Mouse (Mus musculus): ENCODE results near the gene Pglyrp2. TPM values are rescaled to one million over a fixed set of nuclear protein-coding genes. Genes with fewer than 3 reads are reported as not detected.

The Pglyrp2 gene
- polyA plus RNA-seq (2017; shearing (Covaris generic)), result 100 to 1,000 TPM in 1 of 2 experiments, 10 to 100 TPM in 1; 74.2 to 123 TPM

DNA sequence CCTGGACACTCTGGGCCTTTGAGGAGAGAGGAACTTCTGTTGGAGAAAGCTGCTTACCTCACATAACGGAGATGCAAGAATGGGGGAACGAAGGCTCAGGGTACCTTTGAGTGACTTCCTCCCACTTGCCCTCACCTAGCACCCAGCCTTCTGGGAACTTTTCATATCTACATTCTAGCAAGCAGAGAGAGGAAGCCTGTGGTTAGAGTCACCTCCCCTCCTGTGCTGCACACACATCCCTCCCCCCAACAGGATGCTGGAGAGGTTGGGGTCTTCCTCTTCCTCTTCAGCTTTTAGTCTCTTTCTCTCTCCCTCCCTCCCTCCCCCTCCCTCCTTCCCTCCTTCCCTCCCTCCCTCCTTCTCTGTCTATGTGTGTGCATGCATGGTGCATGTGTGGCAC, at the start of gene Pglyrp2:
Pglyrp2 (minus strand) TSS at position 134 of the 400 bp plus-strand sequence.

DNA sequence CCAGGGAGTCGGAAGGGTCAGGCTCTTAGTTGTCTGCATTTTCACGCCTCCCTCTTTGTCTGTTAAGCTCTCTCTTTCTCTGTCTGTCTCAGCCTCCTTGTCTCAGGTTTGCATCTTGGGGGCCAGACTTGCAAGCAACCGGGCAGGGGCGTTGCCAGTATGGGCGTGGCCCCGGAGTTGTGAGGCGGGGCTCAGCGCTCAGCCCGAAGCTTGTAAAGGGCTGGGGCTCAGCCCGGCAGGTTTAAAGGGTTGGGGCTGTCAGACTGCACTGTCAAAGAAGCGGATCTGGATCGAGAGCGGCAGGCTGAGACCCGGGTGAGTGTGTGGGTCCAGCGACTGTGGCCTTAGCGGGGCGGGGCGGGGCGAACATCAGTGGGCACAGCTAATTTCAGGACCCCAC, 28.5 kb upstream of the Pglyrp2 start, which contains the start of gene Cyp4f39:
Cyp4f39 (plus strand) TSS at position 242 of the 400 bp plus-strand sequence.

DNA sequence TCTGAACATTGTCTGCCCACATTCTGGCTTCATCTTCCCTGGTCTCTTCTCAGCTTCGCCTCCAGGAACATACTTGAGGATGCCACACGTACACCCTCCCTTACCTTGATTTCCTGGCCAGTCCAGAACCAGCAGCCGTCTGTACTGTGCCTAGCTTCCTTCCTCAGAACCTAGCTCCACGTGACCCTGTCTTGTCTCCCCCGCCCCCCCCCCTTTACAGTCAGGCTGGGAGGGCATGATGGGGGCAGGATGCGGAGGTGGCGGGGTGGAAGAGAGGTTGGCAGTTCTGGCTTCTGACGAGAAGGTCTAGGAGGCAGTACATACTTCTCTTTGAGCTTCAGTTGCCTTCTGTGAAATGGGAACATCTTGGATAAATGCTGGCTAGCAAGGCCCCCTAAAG, 20.6 kb downstream of the Pglyrp2 start, which contains the start of gene Rasal3:
Rasal3 (minus strand) TSS at position 167 of the 400 bp plus-strand sequence.

DNA sequence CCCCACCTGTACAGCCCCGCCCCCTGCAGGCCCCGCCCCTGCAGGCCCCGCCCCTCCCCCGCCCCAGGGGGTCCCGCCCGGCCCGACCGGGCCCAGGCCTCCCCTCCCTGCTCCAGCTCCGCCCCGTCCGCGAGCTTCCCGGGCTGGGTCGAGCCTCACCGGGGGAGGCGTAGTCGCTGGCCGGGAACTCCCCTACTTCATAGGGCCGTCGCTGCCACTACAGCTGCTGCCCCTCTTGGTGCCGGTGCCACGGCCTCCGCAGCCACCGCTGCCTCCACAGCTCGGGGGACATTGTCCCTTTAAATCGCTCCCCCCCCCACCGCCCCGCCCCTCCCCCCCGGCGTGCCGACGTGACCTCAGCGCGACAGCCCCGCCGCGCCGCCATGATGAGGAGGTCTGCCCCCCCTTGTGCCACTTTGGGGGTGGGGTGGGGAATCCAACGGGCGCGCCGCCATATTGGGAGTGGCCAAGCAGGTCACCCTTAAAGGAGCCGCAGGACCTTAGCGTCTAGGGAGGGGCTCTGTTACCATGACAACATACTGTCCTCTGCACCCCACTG, 34.8 kb downstream of the Pglyrp2 start, which contains the start of gene Wiz:
Wiz (minus strand) TSS at position 339 of the 559 bp plus-strand sequence.

Other genes starting within 250 kb of the Pglyrp2 start
- gene Ephx3, start 234.6 kb downstream of the Pglyrp2 start, polyA plus RNA-seq (2017; shearing (Covaris generic)), result under 1 TPM in 1 of 2 experiments, not detected in 1; 0.37 TPM
- 100 to 1,000 TPM; 177 to 198 TPM for gene Brd4, start 139.4 kb downstream of the Pglyrp2 start, polyA plus RNA-seq (2017; shearing (Covaris generic))
- gene Akap8, start 102.9 kb downstream of the Pglyrp2 start, polyA plus RNA-seq (2017; shearing (Covaris generic)), result 100 to 1,000 TPM; 150 to 177 TPM
- gene Akap8l, start 73.6 kb downstream of the Pglyrp2 start, polyA plus RNA-seq (2017; shearing (Covaris generic)), result 100 to 1,000 TPM; 138 to 165 TPM
- 10 to 100 TPM; 33.0 to 38.3 TPM for gene Wiz, start 34.7 kb downstream of the Pglyrp2 start, polyA plus RNA-seq (2017; shearing (Covaris generic))
- 100 to 1,000 TPM; 517 to 591 TPM for gene Rasal3, start 20.6 kb downstream of the Pglyrp2 start, polyA plus RNA-seq (2017; shearing (Covaris generic))
- gene Cyp4f39, start 28.6 kb upstream of the Pglyrp2 start, polyA plus RNA-seq (2017; shearing (Covaris generic)), result 1 to 10 TPM; 1.3 to 2.5 TPM
- gene Cyp4f17, start 81.9 kb upstream of the Pglyrp2 start, polyA plus RNA-seq (2017; shearing (Covaris generic)), result 1 to 10 TPM; 1.6 to 3.7 TPM
- 1 to 10 TPM; 2.3 to 3.5 TPM for gene Cyp4f16, start 112.4 kb upstream of the Pglyrp2 start, polyA plus RNA-seq (2017; shearing (Covaris generic))
- gene Cyp4f37, start 197.1 kb upstream of the Pglyrp2 start, polyA plus RNA-seq (2017; shearing (Covaris generic)), result under 1 TPM in 1 of 2 experiments, not detected in 1; 0.32 TPM
- gene Cyp4f40, start 234.7 kb upstream of the Pglyrp2 start, polyA plus RNA-seq (2017; shearing (Covaris generic)), result not detected

Measured in activated CD4-positive, CD25-positive, alpha-beta regulatory T cell (primary cell).